Mouse (Mus musculus) embryo, embryonic 10.5 days (tissue): ENCODE data around the gene Cldn3.

Source experiments
- DNase-seq: peaks from one replicate; pipeline ENCODE4 v3.0.0-alpha.2; 2015; ENCODE audit warnings: low spot score

The Cldn3 gene

GRCm38 (mm10) chr5:135002151-135002550 is 16.1 kb downstream of the Cldn3 start:
- DNase-seq, result no peak

DNA sequence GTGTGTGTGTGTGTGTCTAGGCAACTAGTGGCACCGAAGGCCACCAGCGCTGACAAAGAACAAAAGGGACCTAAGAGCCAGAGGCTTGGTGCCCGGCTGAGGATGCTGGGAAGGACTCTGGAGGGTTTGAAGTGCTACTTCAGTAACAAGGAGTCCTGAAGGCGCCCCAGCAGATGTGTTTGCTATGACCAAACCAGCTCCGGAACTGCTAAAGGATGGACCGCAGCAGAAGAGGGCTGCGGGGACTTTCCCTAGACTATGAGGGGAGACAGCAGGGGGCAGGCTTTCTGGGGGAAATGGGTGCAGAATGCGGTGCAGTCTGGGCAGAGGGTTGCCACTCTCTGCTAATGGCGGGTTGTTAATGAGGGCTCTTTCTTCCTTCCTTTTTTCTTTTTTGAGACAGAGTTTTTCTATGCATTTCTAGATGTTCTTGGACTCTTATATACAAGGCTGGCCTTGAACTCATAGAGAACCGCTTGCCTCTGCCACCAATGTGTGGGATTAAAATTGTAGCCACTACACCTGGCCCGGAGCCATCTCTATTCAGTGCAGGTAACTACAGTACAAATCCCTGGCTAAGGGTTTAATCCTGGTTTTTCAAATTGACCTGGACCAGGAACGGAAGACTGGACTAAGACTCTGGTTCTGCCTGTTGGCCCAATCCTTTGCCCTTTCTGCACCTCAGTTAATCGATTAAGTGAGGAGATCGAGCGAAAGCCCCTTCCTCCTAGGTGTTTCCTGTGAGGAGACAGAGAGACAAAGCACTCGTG is 22.0 kb downstream of the Cldn3 start:
- no peak for DNase-seq

- DNase-seq, result peak; percentile 100
Measured at GRCm38 (mm10) chr5:135008671-135009589, 22.9 kb downstream of the Cldn3 start, which contains the start of gene Abhd11. TSS of gene Abhd11 (plus strand) at chr5:135009152.

DNA sequence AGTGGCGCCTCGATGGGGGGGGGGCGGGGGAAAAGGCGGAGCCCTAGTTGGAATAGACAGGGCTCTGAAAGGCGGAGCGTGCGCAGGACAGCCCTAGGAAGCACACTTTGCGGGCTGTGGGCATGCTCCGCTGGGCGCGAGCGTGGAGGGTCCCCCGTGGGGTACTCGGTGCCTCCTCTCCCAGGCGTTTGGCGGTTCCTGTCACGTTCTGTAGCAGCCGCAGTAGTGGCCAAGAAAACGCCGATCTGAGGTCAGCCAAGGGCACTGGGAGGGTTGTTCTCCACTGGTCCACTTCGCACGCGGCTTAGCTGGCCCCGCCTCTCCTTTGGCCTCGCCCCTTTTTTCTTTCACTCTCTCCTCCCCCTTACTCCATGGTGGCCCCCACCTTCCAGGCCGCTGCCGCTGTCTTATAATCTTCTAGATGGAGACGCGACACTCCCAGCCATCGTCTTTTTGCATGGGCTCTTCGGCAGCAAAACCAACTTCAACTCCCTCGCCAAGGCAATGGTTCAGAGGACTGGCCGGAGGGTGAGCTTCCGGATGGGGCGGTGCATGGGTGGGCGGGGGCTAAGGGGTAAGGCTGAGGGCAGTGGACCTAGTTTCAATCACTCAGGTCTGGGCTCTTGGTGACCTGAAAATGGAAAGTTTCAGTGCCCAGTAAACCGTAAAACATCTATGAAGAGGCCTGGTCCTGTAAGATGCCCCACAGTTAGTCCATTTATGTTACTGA is 23.7 kb downstream of the Cldn3 start:
- peak; percentile 91 for DNase-seq

GRCm38 (mm10) chr5:135010320-135010709 is 24.3 kb downstream of the Cldn3 start:
- DNase-seq, result no peak

- no peak for DNase-seq
Measured at GRCm38 (mm10) chr5:135010841-135011743, 25.1 kb downstream of the Cldn3 start.

GRCm38 (mm10) chr5:135011809-135012613 is 26.0 kb downstream of the Cldn3 start:
- DNase-seq, result peak; percentile 37

DNA sequence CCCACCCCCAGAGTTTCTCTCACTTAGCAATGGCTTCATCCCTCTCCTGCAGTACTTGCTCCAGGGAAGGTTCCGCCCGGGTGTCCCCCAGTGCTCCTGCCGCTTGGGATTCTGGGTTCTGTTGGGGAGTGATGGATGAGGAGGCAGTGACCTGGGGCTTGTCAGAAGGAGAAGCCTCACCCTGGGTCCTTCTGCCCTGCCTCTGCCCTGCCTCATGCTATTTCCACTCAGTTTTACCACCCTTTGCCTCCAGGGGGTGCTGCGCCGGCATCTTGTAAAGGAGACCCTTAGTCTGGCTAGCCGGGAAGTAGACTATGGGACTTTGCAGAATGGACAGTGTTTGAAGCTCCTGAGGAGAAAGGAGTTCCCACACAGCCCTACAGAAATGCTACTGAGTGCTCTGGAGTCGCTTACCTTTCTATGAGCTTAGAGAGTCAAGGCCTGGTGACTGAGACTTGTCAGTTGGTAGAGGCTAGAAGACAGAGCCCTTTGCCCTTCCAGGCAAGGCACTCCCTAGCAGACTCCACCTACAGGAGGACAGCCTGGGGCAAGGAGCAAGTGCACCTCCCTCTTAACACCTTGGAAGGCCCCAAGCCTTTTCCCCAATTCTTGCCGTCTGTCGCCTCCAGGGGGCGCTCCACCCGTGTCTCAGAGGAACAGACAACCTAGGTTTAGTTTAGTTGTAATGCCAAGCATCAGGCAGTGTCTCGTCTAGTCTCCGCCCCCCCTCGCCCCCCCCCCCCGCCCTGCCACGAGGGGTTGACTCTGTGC is 26.8 kb downstream of the Cldn3 start:
- DNase-seq, result peak; percentile 90

GRCm38 (mm10) chr5:135015497-135015896 is 29.5 kb downstream of the Cldn3 start:
- DNase-seq, result peak; percentile 88

DNA sequence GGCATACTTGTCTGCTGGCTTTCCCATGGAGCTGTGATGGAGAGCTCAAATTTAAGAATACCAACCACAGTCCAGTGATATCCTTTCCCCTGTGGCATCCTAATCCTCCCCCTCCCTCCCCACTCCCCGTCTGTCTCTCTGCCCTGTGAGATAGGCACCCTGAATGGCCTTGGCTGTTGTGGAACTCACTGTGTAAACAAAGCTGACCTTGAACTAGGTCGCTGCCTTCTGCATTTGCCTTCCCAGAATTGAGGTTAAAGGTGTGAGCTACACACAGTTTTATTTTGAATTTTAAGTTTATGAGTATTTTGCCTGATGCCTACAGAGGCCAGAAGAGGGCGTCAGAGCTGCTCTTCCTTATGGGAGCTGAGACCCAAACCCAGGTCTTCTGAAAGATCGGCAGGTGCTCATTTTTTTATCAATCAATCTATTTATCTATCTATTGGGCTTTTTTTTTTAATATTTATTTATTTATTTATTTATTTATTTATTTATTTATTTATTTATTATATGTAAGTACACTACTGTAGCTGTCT is 30.3 kb downstream of the Cldn3 start:
- no peak for DNase-seq

DNA sequence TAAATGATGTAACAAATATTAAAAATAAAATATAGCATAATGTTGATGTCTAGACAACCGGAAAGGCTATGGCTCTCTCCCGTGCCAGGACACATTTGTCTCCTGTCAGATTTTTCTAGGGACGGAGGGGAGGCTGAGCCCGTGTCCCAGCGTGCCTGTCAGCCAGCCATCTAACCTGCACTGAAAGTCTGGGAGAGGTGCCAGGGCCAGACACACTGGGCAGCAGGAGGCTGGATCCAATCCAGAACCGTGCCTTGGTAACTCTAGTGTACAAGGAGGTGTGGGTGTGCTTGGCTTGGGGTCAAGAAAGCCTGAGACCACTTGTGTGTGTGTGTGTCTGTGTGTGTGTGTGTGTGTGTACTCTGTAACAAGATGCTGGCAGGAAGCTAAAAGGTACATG is 35.8 kb downstream of the Cldn3 start:
- DNase-seq, result no peak

DNA sequence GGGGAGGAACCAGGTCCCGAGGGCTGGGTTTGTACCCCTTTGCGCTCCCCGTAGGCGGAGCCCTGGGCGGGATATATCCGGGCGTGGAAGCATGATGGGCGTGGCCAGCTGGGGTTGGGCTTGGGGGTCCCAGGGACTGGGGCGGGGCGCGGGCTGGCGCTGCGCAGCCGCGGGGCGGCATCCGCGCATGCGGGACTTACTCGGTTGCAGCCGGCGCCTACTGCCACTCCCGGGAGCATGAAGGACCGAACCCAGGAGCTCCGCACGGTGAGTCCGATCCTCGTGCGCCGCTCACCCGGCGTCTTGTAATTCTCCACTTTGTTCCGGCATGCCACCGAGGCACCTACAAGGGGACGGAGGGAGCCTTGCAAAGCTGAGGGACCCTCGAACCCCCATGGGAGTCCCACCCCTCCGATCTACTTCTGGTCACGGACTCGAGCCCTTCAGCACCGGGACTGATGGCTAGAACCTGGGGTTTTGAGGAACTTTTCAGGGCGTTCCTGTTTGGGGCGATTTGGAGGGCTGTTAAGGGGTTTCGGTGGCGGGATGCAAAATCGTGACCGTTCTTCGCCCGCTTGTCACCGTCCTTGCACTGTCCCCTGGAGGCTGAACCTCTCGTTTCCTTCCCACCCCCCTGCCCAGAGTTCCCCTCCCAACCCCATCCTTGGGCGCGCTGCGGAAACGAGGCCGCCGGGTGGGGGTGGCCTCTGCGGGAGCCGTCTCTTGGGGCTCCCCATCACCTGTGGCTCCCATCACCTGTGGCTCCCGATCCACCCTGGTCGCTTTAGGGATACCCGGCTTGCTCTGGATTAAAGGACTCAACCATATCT is 37.5 kb downstream of the Cldn3 start, which contains the start of gene Stx1a:
Gene Stx1a, plus strand, starts transcription at position 139 of the 830 bp plus-strand sequence.
- DNase-seq, result peak; percentile 96

GRCm38 (mm10) chr5:135024665-135025224 is 38.7 kb downstream of the Cldn3 start:
- DNase-seq, result peak; percentile 40

- no peak for DNase-seq
Measured at GRCm38 (mm10) chr5:135025899-135026298, 39.9 kb downstream of the Cldn3 start.

- no peak for DNase-seq
Measured at GRCm38 (mm10) chr5:135029007-135029854, 43.2 kb downstream of the Cldn3 start.

DNA sequence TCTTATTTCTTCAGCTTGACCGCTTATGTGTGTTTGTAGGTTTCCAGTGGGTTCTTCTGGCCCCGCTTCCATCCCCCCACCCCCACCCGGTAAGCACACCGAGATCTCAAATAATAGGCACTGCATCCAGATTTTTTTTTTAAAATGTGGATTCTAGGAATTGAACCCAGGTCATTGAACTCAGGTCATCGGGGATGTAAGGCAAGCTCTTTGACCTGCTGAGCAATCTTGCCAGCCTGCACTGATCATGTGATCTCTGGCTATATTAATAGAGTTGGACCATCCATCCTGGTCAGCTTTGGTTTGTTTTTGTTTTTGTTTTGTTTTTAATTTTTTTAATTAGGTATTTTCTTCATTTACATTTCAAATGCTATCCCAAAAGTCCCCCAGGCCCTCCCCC is 46.6 kb downstream of the Cldn3 start:
- DNase-seq, result no peak

- DNase-seq, result no peak
Measured at GRCm38 (mm10) chr5:135034593-135034992, 48.6 kb downstream of the Cldn3 start.
